Mouse (Mus musculus) heart, adult 10 weeks (tissue): ENCODE data around the gene Nans. TPM values are rescaled to one million over a fixed set of nuclear protein-coding genes. Genes with fewer than 3 reads are reported as not detected.

Experiments used
- polyA plus RNA-seq: library from polyadenylated mRNA; stranded (reverse); fragments of 350-450 nt; fragmentation: Illumina TruSeq; extraction: RNeasy Lipid Tissue Mini Kit (QIAGEN cat#74804); gene quantifications from one replicate; pipeline ENCODE4 v1.2.3, GENCODE M21; 2014; ENCODE audit warnings: low read depth, low replicate concordance

Nans gene
- 12.1 TPM for polyA plus RNA-seq

GRCm38 (mm10) chr4:46489028-46489925, at the start of gene Nans:
TSS of gene Nans (plus strand) at chr4:46489248.

DNA sequence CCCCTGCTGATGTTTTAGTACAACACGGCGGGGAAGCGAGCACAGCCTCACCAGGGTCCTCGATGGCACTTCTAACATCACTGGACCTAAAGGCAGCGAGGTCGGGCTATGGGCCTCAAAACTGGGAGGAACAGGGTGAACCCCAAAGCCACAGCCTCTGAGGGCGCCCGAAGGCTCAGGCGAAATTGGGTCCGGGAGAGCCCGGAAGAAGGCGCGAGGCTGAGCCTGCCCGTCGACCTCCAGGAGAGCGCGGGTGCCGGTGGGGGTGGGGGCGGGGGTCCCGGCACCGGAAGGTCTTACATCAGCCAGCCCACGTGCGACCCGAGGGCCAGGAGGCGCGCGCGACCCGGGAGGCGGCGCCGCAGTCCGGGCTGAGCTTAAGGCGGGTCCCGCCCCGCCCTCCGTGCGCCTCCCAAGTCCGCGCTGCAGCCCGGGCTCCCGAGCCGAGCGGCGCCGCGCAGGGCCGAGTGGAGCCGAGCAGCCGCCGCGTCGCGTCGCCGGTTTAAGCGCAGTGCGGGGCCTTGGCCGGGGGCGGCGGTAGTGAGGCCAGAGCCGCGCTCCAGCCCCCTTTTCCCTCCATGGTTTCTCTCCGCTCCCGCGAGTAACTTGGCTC, 38.4 kb upstream of the Nans start, which contains the start of gene Anp32b:
Gene Anp32b, plus strand, starts transcription at position 384 of the 613 bp plus-strand sequence.

GRCm38 (mm10) chr4:46535840-46536361, 46.9 kb downstream of the Nans start, which contains the start of gene Trim14:
TSS of gene Trim14 (minus strand) at chr4:46536141.

Other genes starting within 250 kb of the Nans start
- not detected for gene Foxe1, start 145.6 kb upstream of the Nans start, polyA plus RNA-seq
- 4.7 TPM for gene Trmo, start 99.8 kb upstream of the Nans start, polyA plus RNA-seq
- not detected for gene Hemgn, start 75.7 kb upstream of the Nans start, polyA plus RNA-seq
- gene Anp32b, start 38.3 kb upstream of the Nans start, polyA plus RNA-seq: 75.6 TPM
- gene Trim14, start 46.9 kb downstream of the Nans start, polyA plus RNA-seq: 3.3 TPM
- 0.13 TPM for gene Coro2a, start 113.0 kb downstream of the Nans start, polyA plus RNA-seq
- gene Tbc1d2, start 161.0 kb downstream of the Nans start, polyA plus RNA-seq: 0.97 TPM